ENCODE assay signal across 24 mouse cellular contexts in genomic region chr16:42635766-42636165, GRCm38 (mm10).
DNase-seq lines count a peak whose midpoint lies in the region; ATAC-seq and TF ChIP-seq lines count a peak whose summit lies in the region.
"Had no signal": no experiment of that assay in that cellular context is flagged by ENCODE, and none has a peak within 500 bp of the region (broad histone marks: within the 10 kb centered on the region; RNA-seq: fewer than 3 reads in every experiment).

No protein-coding gene starts in this region.

- WGBS in lung, embryonic 16.5 days: 43% methylated on average over 3 of the region's 3 CpGs
- 35% methylated on average over 3 of the region's 3 CpGs for WGBS in lung, adult 2 months
- WGBS in midbrain, embryonic 16.5 days: 86% methylated on average over 3 of the region's 3 CpGs
- WGBS in hindbrain, embryonic 13.5 days: 89% methylated on average over 3 of the region's 3 CpGs

- no peak for TF ChIP-seq POLR2A in lung, adult 2 months (IDR thresholded peaks at IDR 0.05; ENCODE audit: borderline replicate concordance, extremely low read depth, low read depth, low read length)

- no peak overlapping the region for H3K4me2 ChIP-seq in lung, embryonic 16.5 days (ENCODE audit: low read depth, low read length)
- no peak overlapping the region for H3K4me2 ChIP-seq in midbrain, embryonic 16.5 days (ENCODE audit: low read length)
- H3K4me2 ChIP-seq in hindbrain, embryonic 13.5 days: no peak overlapping the region
- H3K4me2 ChIP-seq: embryonic facial prominence, embryonic 13.5 days; embryonic facial prominence, embryonic 15.5 days; forebrain, embryonic 12.5 days had no signal

- H3K4me3 ChIP-seq in lung, embryonic 16.5 days (ENCODE audit: low read length): no peak overlapping the region
- H3K4me3 ChIP-seq in lung, adult 2 months (replicated peaks; ENCODE audit: extremely low read depth, low read depth, low read length): no peak overlapping the region
- H3K4me3 ChIP-seq in midbrain, embryonic 16.5 days (ENCODE audit: low read depth, low read length): no peak overlapping the region
- no peak overlapping the region for H3K4me3 ChIP-seq in hindbrain, embryonic 13.5 days
- H3K4me3 ChIP-seq: embryonic facial prominence, embryonic 13.5 days; embryonic facial prominence, embryonic 15.5 days; erythroblast, embryonic 14.5 days; forebrain, embryonic 10.5 days; forebrain, embryonic 12.5 days had no signal

- H3K4me1 ChIP-seq in lung, embryonic 16.5 days (replicated peaks; ENCODE audit: control insufficient read depth, insufficient read depth, low read length): 0 out of 2 replicates have a peak, but pooled peaks cover 7% of the 10 kb centered on the region
- H3K4me1 ChIP-seq in lung, adult 2 months (ENCODE audit: control insufficient read depth, insufficient read depth, low read length): peaks cover 3% of the 10 kb centered on the region
- no peaks in the 10 kb centered on the region for H3K4me1 ChIP-seq in midbrain, embryonic 16.5 days (ENCODE audit: control insufficient read depth, insufficient read depth, low read length)
- H3K4me1 ChIP-seq in hindbrain, embryonic 13.5 days (replicated peaks): no peaks in the 10 kb centered on the region
- H3K4me1 ChIP-seq: embryonic facial prominence, embryonic 13.5 days; embryonic facial prominence, embryonic 15.5 days; forebrain, embryonic 10.5 days; forebrain, embryonic 12.5 days had no signal

- no peak overlapping the region for H3K27ac ChIP-seq in lung, embryonic 16.5 days (ENCODE audit: low read length)
- no peak overlapping the region for H3K27ac ChIP-seq in midbrain, embryonic 16.5 days (ENCODE audit: low read length)
- no peak overlapping the region for H3K27ac ChIP-seq in hindbrain, embryonic 13.5 days
- H3K27ac ChIP-seq: embryonic facial prominence, embryonic 13.5 days; embryonic facial prominence, embryonic 15.5 days; forebrain, embryonic 10.5 days; forebrain, embryonic 12.5 days had no signal

- H3K9me3 ChIP-seq in lung, embryonic 16.5 days (ENCODE audit: control insufficient read depth, low read length): no peaks in the 10 kb centered on the region
- H3K9me3 ChIP-seq in midbrain, embryonic 16.5 days (replicated peaks; ENCODE audit: control insufficient read depth, low read length, poor library complexity, severe bottlenecking): no peaks in the 10 kb centered on the region
- no peaks in the 10 kb centered on the region for H3K9me3 ChIP-seq in hindbrain, embryonic 13.5 days
- H3K9me3 ChIP-seq: embryonic facial prominence, embryonic 13.5 days; embryonic facial prominence, embryonic 15.5 days; forebrain, embryonic 10.5 days; forebrain, embryonic 12.5 days had no signal

- no peaks in the 10 kb centered on the region for H3K27me3 ChIP-seq in lung, embryonic 16.5 days (ENCODE audit: control insufficient read depth, insufficient read depth, low read depth, low read length)
- H3K27me3 ChIP-seq in midbrain, embryonic 16.5 days (ENCODE audit: control insufficient read depth, insufficient read depth, low read depth, low read length): no peaks in the 10 kb centered on the region
- H3K27me3 ChIP-seq in hindbrain, embryonic 13.5 days: no peaks in the 10 kb centered on the region
- H3K27me3 ChIP-seq: embryonic facial prominence, embryonic 13.5 days; embryonic facial prominence, embryonic 15.5 days; forebrain, embryonic 12.5 days had no signal

- peak; percentile 59; the same call in 1 of the 2 replicates for ATAC-seq in lung, embryonic 16.5 days (ENCODE audit: low read depth)
- ATAC-seq in midbrain, embryonic 16.5 days: no peak
- no peak for ATAC-seq in hindbrain, embryonic 13.5 days (ENCODE audit: low FRiP score)
- ATAC-seq: forebrain, embryonic 14.5 days had no signal

- H3K36me3 ChIP-seq in lung, embryonic 16.5 days (ENCODE audit: control insufficient read depth, insufficient read depth, low read length): no peaks in the 10 kb centered on the region
- H3K36me3 ChIP-seq in midbrain, embryonic 16.5 days (ENCODE audit: control insufficient read depth, insufficient read depth, low read length): no peaks in the 10 kb centered on the region
- H3K36me3 ChIP-seq in hindbrain, embryonic 13.5 days: no peaks in the 10 kb centered on the region
- H3K36me3 ChIP-seq: embryonic facial prominence, embryonic 13.5 days; embryonic facial prominence, embryonic 15.5 days; forebrain, embryonic 10.5 days; forebrain, embryonic 12.5 days had no signal

- no peak overlapping the region for H3K9ac ChIP-seq in lung, embryonic 16.5 days (ENCODE audit: low read length)
- H3K9ac ChIP-seq in midbrain, embryonic 16.5 days (ENCODE audit: low read depth, low read length): no peak overlapping the region
- H3K9ac ChIP-seq in hindbrain, embryonic 13.5 days: no peak overlapping the region
- H3K9ac ChIP-seq: embryonic facial prominence, embryonic 13.5 days; embryonic facial prominence, embryonic 15.5 days; forebrain, embryonic 12.5 days had no signal

- no peak for TF ChIP-seq CTCF in lung, adult 2 months (IDR thresholded peaks at IDR 0.05; ENCODE audit: insufficient read depth, low read length)

- DNase-seq in lung, adult 18-20 months: peak; percentile 27 to 50
- DNase-seq in lung, postnatal 14 days: no peak
- DNase-seq in lung, adult 2 months: no peak
- peak; percentile 3 for DNase-seq in lung, postnatal 10 days
- peak; percentile 55 for DNase-seq in lung, postnatal 36 days
- DNase-seq: adrenal gland, adult 2 months; adrenal gland, postnatal 10 days; adrenal gland, postnatal 25 days; cerebellum, adult 11 months; cerebellum, adult 18-20 months; cerebellum, adult 8-10 months; cerebellum, adult 9-11 months; cerebellum, postnatal 14 days; cerebellum, postnatal 36 days; embryo, embryonic 11 days had no signal

Comparison
In these comparisons a context has a peak if more than half of its experiments do, and no peak if none do; other contexts are left out.
1. DNase-seq: peak in lung, adult 18-20 months (2 of 2), lung, postnatal 10 days (single experiment) and lung, postnatal 36 days (single experiment); none in lung, postnatal 14 days (single experiment) and lung, adult 2 months (single experiment).